Mouse (Mus musculus): ENCODE measurements at regions not wholly inside any gene's neighbourhood (a gene's known extent, or its start where the extent isn't known, plus 50 kb on each side); places are given as distances from the start of the nearest gene placed in this dataset.
A peak's percentile ranks its signal among the peaks of the same experiment; 100 is the strongest.
"Not testable (repeated sequence)": the region's sequence is repeated elsewhere in the genome, so short reads cannot be mapped to it uniquely, and the experiment has no call there.

GRCm38 (mm10) chr16:20990524-20990923 is 163.3 kb downstream of the Teddm3 start:
- H3K9me3 ChIP-seq (replicated peaks; ENCODE audit: control insufficient read depth, low read length): no peaks in the 10 kb centered on the region
- 89% methylated on average over 2 of the region's 2 CpGs for WGBS
- no peaks in the 10 kb centered on the region for H3K27me3 ChIP-seq (replicated peaks; ENCODE audit: control insufficient read depth, insufficient read depth, low read length)
- no peak overlapping the region for H3K4me2 ChIP-seq (ENCODE audit: low read length)
- H3K27ac ChIP-seq (ENCODE audit: low read depth, low read length): no peak overlapping the region
- H3K36me3 ChIP-seq (ENCODE audit: control insufficient read depth, insufficient read depth, low read length): no peaks in the 10 kb centered on the region
- no peak overlapping the region for H3K4me3 ChIP-seq (ENCODE audit: low read depth, low read length)
- H3K4me1 ChIP-seq (ENCODE audit: control insufficient read depth, insufficient read depth, low read length): no peaks in the 10 kb centered on the region
- no peak overlapping the region for H3K9ac ChIP-seq (ENCODE audit: low read length)
- DNase-seq (ENCODE audit: low spot score): no peak
- no peak for ATAC-seq

- Histone ChIP-seq H3K4me3 (ENCODE audit: low read depth, low read length) (no peak overlapping the region), H3K36me3 (ENCODE audit: control insufficient read depth, insufficient read depth, low read length) (no peaks in the 10 kb centered on the region), H3K4me1 (ENCODE audit: control insufficient read depth, insufficient read depth, low read length) (no peaks in the 10 kb centered on the region), H3K4me2 (ENCODE audit: low read length) (no peak overlapping the region), H3K27me3 (replicated peaks; ENCODE audit: control insufficient read depth, insufficient read depth, low read length) (no peaks in the 10 kb centered on the region), H3K9me3 (replicated peaks; ENCODE audit: control insufficient read depth, low read length) (no peaks in the 10 kb centered on the region), H3K9ac (ENCODE audit: low read length) (no peak overlapping the region), H3K27ac (ENCODE audit: low read depth, low read length) (no peak overlapping the region)
- DNase-seq (ENCODE audit: low spot score) (peak; percentile 57), ATAC-seq (no peak)
- 23% methylated on average over 2 of the region's 2 CpGs for WGBS
These were observed 178.4 kb downstream of the Teddm3 start for GRCm38 (mm10) chr16:20975406-20975805.

GRCm38 (mm10) chr16:20972442-20972841 is 181.4 kb downstream of the Teddm3 start:
- ATAC-seq: no peak
- Histone ChIP-seq H3K4me1 (ENCODE audit: control insufficient read depth, insufficient read depth, low read length) (no peaks in the 10 kb centered on the region), H3K27me3 (replicated peaks; ENCODE audit: control insufficient read depth, insufficient read depth, low read length) (no peaks in the 10 kb centered on the region), H3K4me2 (ENCODE audit: low read length) (no peak overlapping the region), H3K27ac (ENCODE audit: low read depth, low read length) (no peak overlapping the region), H3K9me3 (replicated peaks; ENCODE audit: control insufficient read depth, low read length) (no peaks in the 10 kb centered on the region), H3K4me3 (ENCODE audit: low read depth, low read length) (no peak overlapping the region), H3K9ac (ENCODE audit: low read length) (no peak overlapping the region), H3K36me3 (ENCODE audit: control insufficient read depth, insufficient read depth, low read length) (no peaks in the 10 kb centered on the region)
- no peak for DNase-seq (ENCODE audit: low spot score)

GRCm38 (mm10) chr16:20958905-20959304 is 194.9 kb downstream of the Teddm3 start:
- peak; percentile 80 for DNase-seq (ENCODE audit: low spot score)

GRCm38 (mm10) chr16:20936722-20937121 is 202.4 kb upstream of the Thpo start:
- Histone ChIP-seq H3K27me3 (replicated peaks; ENCODE audit: control insufficient read depth, insufficient read depth, low read length) (no peaks in the 10 kb centered on the region), H3K36me3 (ENCODE audit: control insufficient read depth, insufficient read depth, low read length) (no peaks in the 10 kb centered on the region), H3K9ac (ENCODE audit: low read length) (no peak overlapping the region), H3K4me3 (ENCODE audit: low read depth, low read length) (no peak overlapping the region), H3K9me3 (replicated peaks; ENCODE audit: control insufficient read depth, low read length) (no peaks in the 10 kb centered on the region), H3K4me2 (ENCODE audit: low read length) (no peak overlapping the region), H3K27ac (ENCODE audit: low read depth, low read length) (no peak overlapping the region), H3K4me1 (ENCODE audit: control insufficient read depth, insufficient read depth, low read length) (no peaks in the 10 kb centered on the region)
- no peak for ATAC-seq
- DNase-seq (ENCODE audit: low spot score): no peak
- WGBS: 90% methylated on average over 1 of the region's 1 CpGs

More at GRCm38 (mm10) chr16:20958905-20959304, 194.9 kb downstream of the Teddm3 start:
- Histone ChIP-seq H3K9me3 (replicated peaks; ENCODE audit: control insufficient read depth, low read length) (no peaks in the 10 kb centered on the region), H3K4me1 (ENCODE audit: control insufficient read depth, insufficient read depth, low read length) (no peaks in the 10 kb centered on the region), H3K4me3 (ENCODE audit: low read depth, low read length) (no peak overlapping the region), H3K27me3 (replicated peaks; ENCODE audit: control insufficient read depth, insufficient read depth, low read length) (no peaks in the 10 kb centered on the region), H3K27ac (ENCODE audit: low read depth, low read length) (no peak overlapping the region), H3K9ac (ENCODE audit: low read length) (no peak overlapping the region), H3K4me2 (ENCODE audit: low read length) (no peak overlapping the region), H3K36me3 (ENCODE audit: control insufficient read depth, insufficient read depth, low read length) (no peaks in the 10 kb centered on the region)
- ATAC-seq: peak; percentile 69
- 38% methylated on average over 10 of the region's 10 CpGs for WGBS

GRCm38 (mm10) chr16:20934846-20935245 is 200.5 kb upstream of the Thpo start:
- not testable (repeated sequence) for H3K9ac ChIP-seq (ENCODE audit: low read length); DNase-seq (ENCODE audit: low spot score); H3K4me1 ChIP-seq (ENCODE audit: control insufficient read depth, insufficient read depth, low read length); ATAC-seq; H3K9me3 ChIP-seq (replicated peaks; ENCODE audit: control insufficient read depth, low read length); H3K4me2 ChIP-seq (ENCODE audit: low read length); H3K27me3 ChIP-seq (replicated peaks; ENCODE audit: control insufficient read depth, insufficient read depth, low read length); H3K27ac ChIP-seq (ENCODE audit: low read depth, low read length); H3K4me3 ChIP-seq (ENCODE audit: low read depth, low read length); H3K36me3 ChIP-seq (ENCODE audit: control insufficient read depth, insufficient read depth, low read length)

- not testable (repeated sequence) for H3K4me3 ChIP-seq (ENCODE audit: low read depth, low read length); H3K9ac ChIP-seq (ENCODE audit: low read length); H3K27me3 ChIP-seq (replicated peaks; ENCODE audit: control insufficient read depth, insufficient read depth, low read length); H3K9me3 ChIP-seq (replicated peaks; ENCODE audit: control insufficient read depth, low read length); DNase-seq (ENCODE audit: low spot score); H3K4me2 ChIP-seq (ENCODE audit: low read length); H3K27ac ChIP-seq (ENCODE audit: low read depth, low read length); H3K36me3 ChIP-seq (ENCODE audit: control insufficient read depth, insufficient read depth, low read length); H3K4me1 ChIP-seq (ENCODE audit: control insufficient read depth, insufficient read depth, low read length); ATAC-seq
- WGBS: 90% methylated on average over 5 of the region's 5 CpGs
These were observed 195.7 kb upstream of the Thpo start for GRCm38 (mm10) chr16:20930003-20930402.

GRCm38 (mm10) chr16:20925776-20926175 is 191.5 kb upstream of the Thpo start:
- not testable (repeated sequence) for ATAC-seq; H3K9ac ChIP-seq (ENCODE audit: low read length); H3K4me1 ChIP-seq (ENCODE audit: control insufficient read depth, insufficient read depth, low read length); H3K36me3 ChIP-seq (ENCODE audit: control insufficient read depth, insufficient read depth, low read length); DNase-seq (ENCODE audit: low spot score); H3K27ac ChIP-seq (ENCODE audit: low read depth, low read length); H3K27me3 ChIP-seq (replicated peaks; ENCODE audit: control insufficient read depth, insufficient read depth, low read length); H3K9me3 ChIP-seq (replicated peaks; ENCODE audit: control insufficient read depth, low read length); H3K4me2 ChIP-seq (ENCODE audit: low read length); H3K4me3 ChIP-seq (ENCODE audit: low read depth, low read length)

GRCm38 (mm10) chr16:20910864-20911263 is 176.6 kb upstream of the Thpo start:
- not testable (repeated sequence) for H3K9ac ChIP-seq (ENCODE audit: low read length); H3K4me2 ChIP-seq (ENCODE audit: low read length); ATAC-seq; H3K36me3 ChIP-seq (ENCODE audit: control insufficient read depth, insufficient read depth, low read length); H3K27ac ChIP-seq (ENCODE audit: low read depth, low read length); H3K27me3 ChIP-seq (replicated peaks; ENCODE audit: control insufficient read depth, insufficient read depth, low read length); DNase-seq (ENCODE audit: low spot score); H3K9me3 ChIP-seq (replicated peaks; ENCODE audit: control insufficient read depth, low read length); H3K4me3 ChIP-seq (ENCODE audit: low read depth, low read length); H3K4me1 ChIP-seq (ENCODE audit: control insufficient read depth, insufficient read depth, low read length)
- 80% methylated on average over 3 of the region's 3 CpGs for WGBS
